Mouse (Mus musculus): ENCODE data around the gene Nrp2.

Nrp2 gene

DNA sequence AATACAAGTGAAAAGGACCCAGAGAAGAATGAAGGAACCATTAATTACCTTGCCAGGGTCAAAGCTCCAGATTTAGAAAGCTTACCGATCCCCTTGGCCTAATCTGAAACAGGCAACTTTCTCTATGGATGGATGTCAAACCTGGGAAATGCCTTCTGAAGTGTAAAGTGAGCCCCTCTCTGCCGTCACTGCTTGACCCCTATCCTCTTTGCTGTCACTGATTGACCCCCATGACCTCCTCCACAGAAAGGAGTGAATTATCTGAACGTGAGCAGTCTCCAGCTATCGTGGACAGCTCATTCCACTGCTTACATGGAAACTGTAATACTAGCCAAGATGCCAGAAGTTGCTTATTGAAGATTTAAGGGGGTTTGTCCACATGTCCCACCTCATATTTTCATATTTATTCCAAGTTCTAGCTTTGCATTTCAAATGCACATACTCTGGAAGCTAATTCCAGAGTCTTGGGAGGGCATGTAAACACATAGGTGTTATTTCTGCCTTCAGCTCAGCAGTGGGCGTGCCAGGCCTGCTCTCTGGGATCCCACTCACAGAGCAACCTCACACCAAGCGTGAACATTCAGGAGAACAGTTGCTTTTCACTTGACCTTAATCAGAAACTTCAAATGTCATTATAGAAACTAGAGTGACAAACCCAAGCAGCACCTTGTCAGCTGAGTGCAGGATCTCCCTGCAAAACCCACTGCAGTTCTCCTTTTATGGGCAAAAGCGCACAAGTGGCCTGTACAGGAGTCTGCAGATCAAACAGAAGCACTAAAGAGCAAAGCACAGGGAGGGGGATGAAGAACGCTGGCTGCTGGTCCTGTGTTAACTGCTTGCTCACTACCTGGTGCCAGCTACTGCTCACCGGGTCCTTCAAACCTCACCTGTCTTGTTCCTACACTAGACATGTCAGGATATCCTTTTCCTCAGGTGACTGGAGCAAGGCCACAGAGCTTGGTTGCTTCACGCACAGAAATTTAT, 109.9 kb downstream of the Nrp2 start:
- DNase-seq (ENCODE audit: low read depth, low spot score) = no peak
- Histone ChIP-seq H3K36me3 (ENCODE audit: control insufficient read depth, insufficient read depth, low read length, poor library complexity, severe bottlenecking) (no peaks in the 10 kb centered on the region), H3K27me3 (ENCODE audit: control insufficient read depth, insufficient read depth, low read length, poor library complexity, severe bottlenecking) (no peaks in the 10 kb centered on the region)

- H3K27me3 ChIP-seq (ENCODE audit: control insufficient read depth, insufficient read depth, low read length, poor library complexity, severe bottlenecking) = no peaks in the 10 kb centered on the region
- no peaks in the 10 kb centered on the region for H3K36me3 ChIP-seq (ENCODE audit: control insufficient read depth, insufficient read depth, low read length, poor library complexity, severe bottlenecking)
- no peak for DNase-seq (ENCODE audit: low read depth, low spot score)
Measured at GRCm38 (mm10) chr1:62813938-62814337, 110.9 kb downstream of the Nrp2 start.

GRCm38 (mm10) chr1:62817566-62817965, 114.5 kb downstream of the Nrp2 start:
- H3K27me3 ChIP-seq (ENCODE audit: control insufficient read depth, insufficient read depth, low read length, poor library complexity, severe bottlenecking) = no peaks in the 10 kb centered on the region
- DNase-seq (ENCODE audit: low read depth, low spot score) = no peak
- H3K36me3 ChIP-seq (ENCODE audit: control insufficient read depth, insufficient read depth, low read length, poor library complexity, severe bottlenecking) = no peaks in the 10 kb centered on the region

GRCm38 (mm10) chr1:62820170-62820569, 117.1 kb downstream of the Nrp2 start:
- DNase-seq (ENCODE audit: low read depth, low spot score) = peak; percentile 20
- H3K36me3 ChIP-seq (ENCODE audit: control insufficient read depth, insufficient read depth, low read length, poor library complexity, severe bottlenecking) = no peaks in the 10 kb centered on the region
- no peaks in the 10 kb centered on the region for H3K27me3 ChIP-seq (ENCODE audit: control insufficient read depth, insufficient read depth, low read length, poor library complexity, severe bottlenecking)

DNA sequence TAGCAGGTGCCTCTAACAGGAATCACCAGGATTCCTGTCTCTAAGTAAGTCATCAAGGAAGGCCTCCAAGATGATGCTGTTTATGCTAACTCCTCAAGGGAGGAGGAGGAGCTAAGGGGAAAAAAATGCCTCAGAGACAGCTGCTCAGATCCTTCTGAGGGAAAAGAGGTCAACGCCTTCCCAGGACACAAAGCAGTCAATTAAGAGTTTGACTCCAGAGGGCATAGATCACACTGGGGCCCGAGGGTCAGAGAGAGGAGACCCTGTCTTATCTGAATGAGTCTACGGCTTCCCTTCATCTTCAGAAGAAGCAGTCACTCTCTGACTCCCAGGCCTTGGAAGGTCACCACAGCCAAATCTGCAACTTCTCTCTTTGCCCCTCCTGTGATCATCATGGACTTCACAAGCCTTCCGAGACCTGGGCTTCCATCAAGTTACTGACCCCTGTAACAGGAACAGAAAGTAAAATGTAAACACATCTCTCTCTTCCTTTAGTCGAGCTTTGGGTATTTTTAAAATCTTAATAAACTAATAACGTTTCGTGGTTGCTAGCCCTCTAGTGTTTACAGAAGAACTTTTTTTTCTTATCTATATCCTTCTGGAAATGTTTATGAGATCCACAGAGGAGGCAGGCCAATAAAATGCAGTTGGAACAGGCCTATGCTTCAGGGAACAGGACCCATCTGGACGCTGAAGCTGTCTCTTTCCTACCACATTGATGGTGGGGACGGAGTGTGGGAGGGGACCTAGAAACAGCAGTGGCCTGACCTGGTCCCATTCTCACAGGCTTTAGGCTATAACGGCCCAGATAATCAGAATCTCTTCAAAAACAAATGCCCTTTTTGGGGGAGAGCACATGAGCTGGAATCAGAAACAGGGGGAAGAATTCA, 118.7 kb downstream of the Nrp2 start:
- DNase-seq (ENCODE audit: low read depth, low spot score) = no peak
- Histone ChIP-seq H3K27me3 (ENCODE audit: control insufficient read depth, insufficient read depth, low read length, poor library complexity, severe bottlenecking) (no peaks in the 10 kb centered on the region), H3K36me3 (ENCODE audit: control insufficient read depth, insufficient read depth, low read length, poor library complexity, severe bottlenecking) (no peaks in the 10 kb centered on the region)

- DNase-seq (ENCODE audit: low read depth, low spot score) = no peak
- H3K36me3 ChIP-seq (ENCODE audit: control insufficient read depth, insufficient read depth, low read length, poor library complexity, severe bottlenecking) = no peaks in the 10 kb centered on the region
- H3K27me3 ChIP-seq (ENCODE audit: control insufficient read depth, insufficient read depth, low read length, poor library complexity, severe bottlenecking) = no peaks in the 10 kb centered on the region
Measured at GRCm38 (mm10) chr1:62823549-62824195, 120.6 kb downstream of the Nrp2 start.

GRCm38 (mm10) chr1:62825822-62826765, 123.0 kb downstream of the Nrp2 start:
- no peak for DNase-seq (ENCODE audit: low read depth, low spot score)
- no peaks in the 10 kb centered on the region for H3K36me3 ChIP-seq (ENCODE audit: control insufficient read depth, insufficient read depth, low read length, poor library complexity, severe bottlenecking)
- H3K27me3 ChIP-seq (ENCODE audit: control insufficient read depth, insufficient read depth, low read length, poor library complexity, severe bottlenecking) = no peaks in the 10 kb centered on the region

GRCm38 (mm10) chr1:62827316-62827715, 124.2 kb downstream of the Nrp2 start:
- no peak for DNase-seq (ENCODE audit: low read depth, low spot score)
- H3K27me3 ChIP-seq (ENCODE audit: control insufficient read depth, insufficient read depth, low read length, poor library complexity, severe bottlenecking) = no peaks in the 10 kb centered on the region
- no peaks in the 10 kb centered on the region for H3K36me3 ChIP-seq (ENCODE audit: control insufficient read depth, insufficient read depth, low read length, poor library complexity, severe bottlenecking)

DNA sequence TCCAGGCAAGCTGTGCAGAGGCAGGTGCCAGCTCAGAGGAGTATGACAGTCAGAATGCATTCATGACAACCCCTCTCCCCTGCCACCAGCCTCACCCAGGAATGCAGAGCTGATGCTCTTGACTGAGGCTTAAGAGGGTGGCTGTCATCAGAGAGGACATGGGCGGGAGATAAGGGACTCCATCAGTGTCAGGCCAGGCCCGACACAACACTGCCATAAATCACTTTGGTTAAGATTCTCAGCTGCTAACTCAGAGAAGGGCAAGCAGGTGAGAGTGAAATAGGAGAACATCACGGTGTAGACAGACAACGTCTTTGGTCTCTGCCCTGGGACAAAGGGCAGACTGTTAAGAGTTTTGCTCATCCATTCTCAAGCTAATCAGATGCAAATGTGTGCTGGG, 125.1 kb downstream of the Nrp2 start:
- Histone ChIP-seq H3K27me3 (ENCODE audit: control insufficient read depth, insufficient read depth, low read length, poor library complexity, severe bottlenecking) (no peaks in the 10 kb centered on the region), H3K36me3 (ENCODE audit: control insufficient read depth, insufficient read depth, low read length, poor library complexity, severe bottlenecking) (no peaks in the 10 kb centered on the region)
- DNase-seq (ENCODE audit: low read depth, low spot score) = no peak

DNA sequence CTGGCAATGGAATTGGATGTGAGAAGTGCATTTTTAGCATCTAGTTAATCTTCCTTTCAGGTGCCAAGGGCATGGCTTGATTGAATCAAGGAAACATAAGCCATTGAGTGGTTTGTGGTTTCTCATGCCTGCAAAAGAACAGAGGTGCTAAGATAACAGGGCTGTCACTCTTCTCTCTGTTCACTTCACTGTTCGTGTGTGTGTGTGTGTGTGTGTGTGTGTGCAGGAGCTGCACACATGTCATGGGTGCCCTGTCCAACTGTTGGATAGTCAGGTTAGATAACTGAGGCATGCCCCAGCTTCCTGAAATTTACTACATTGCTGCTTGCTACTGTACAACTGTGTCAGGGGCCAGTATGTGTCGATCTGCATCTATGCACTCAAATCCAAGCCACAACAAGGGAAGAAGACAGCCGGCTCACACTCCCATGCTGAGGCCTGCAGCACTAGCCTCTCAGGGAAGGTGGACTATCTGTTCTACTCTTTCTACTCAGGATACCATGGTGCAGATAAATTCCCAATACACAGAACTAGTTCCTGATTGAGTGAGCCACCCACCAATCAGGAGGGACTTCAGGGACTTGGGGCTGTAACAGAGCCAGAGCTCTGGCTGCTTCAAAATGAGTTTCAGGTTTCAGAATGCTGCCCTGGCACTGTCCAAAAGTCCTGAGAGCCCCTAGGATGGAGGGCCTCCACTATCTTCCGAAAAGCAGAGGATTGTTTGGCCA, 126.8 kb downstream of the Nrp2 start:
- DNase-seq (ENCODE audit: low read depth, low spot score) = no peak
- Histone ChIP-seq H3K27me3 (ENCODE audit: control insufficient read depth, insufficient read depth, low read length, poor library complexity, severe bottlenecking) (no peaks in the 10 kb centered on the region), H3K36me3 (ENCODE audit: control insufficient read depth, insufficient read depth, low read length, poor library complexity, severe bottlenecking) (no peaks in the 10 kb centered on the region)

DNA sequence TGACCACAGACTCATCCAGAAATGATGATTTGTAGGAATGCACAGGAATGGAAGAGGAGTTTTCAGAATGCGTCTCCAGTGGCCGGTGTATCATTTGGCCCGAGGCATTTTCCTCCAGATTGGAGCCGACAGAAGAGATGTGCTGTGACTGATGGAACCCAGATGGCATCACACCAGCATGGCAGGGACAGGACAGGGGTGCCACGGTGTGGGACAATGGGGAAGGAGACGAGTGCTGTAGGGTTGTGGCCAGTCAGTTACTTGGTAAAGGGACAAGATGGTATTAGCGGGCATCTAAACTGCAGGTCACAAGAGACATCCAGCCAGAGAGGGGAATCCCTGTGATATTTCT, 127.3 kb downstream of the Nrp2 start:
- H3K27me3 ChIP-seq (ENCODE audit: control insufficient read depth, insufficient read depth, low read length, poor library complexity, severe bottlenecking) = no peaks in the 10 kb centered on the region
- no peak for DNase-seq (ENCODE audit: low read depth, low spot score)
- no peaks in the 10 kb centered on the region for H3K36me3 ChIP-seq (ENCODE audit: control insufficient read depth, insufficient read depth, low read length, poor library complexity, severe bottlenecking)

- Histone ChIP-seq H3K36me3 (ENCODE audit: control insufficient read depth, insufficient read depth, low read length, poor library complexity, severe bottlenecking) (no peaks in the 10 kb centered on the region), H3K27me3 (ENCODE audit: control insufficient read depth, insufficient read depth, low read length, poor library complexity, severe bottlenecking) (no peaks in the 10 kb centered on the region)
- DNase-seq (ENCODE audit: low read depth, low spot score) = no peak
Measured at GRCm38 (mm10) chr1:62831725-62832455, 128.8 kb downstream of the Nrp2 start.

GRCm38 (mm10) chr1:62833356-62833755, 130.3 kb downstream of the Nrp2 start:
- no peaks in the 10 kb centered on the region for H3K27me3 ChIP-seq (ENCODE audit: control insufficient read depth, insufficient read depth, low read length, poor library complexity, severe bottlenecking)
- no peak for DNase-seq (ENCODE audit: low read depth, low spot score)
- no peaks in the 10 kb centered on the region for H3K36me3 ChIP-seq (ENCODE audit: control insufficient read depth, insufficient read depth, low read length, poor library complexity, severe bottlenecking)
